Mouse (Mus musculus): ENCODE results near the gene Tspan5.

GRCm38 (mm10) chr3:138746556-138746955, 4.6 kb downstream of the Tspan5 start:
- TF ChIP-seq TAL1 (IDR thresholded peaks at IDR 0.05; ENCODE audit: low read length): no peak
- no peak for TF ChIP-seq GATA1 (IDR thresholded peaks at IDR 0.05; ENCODE audit: low read length)
